In the genomic region with DNA sequence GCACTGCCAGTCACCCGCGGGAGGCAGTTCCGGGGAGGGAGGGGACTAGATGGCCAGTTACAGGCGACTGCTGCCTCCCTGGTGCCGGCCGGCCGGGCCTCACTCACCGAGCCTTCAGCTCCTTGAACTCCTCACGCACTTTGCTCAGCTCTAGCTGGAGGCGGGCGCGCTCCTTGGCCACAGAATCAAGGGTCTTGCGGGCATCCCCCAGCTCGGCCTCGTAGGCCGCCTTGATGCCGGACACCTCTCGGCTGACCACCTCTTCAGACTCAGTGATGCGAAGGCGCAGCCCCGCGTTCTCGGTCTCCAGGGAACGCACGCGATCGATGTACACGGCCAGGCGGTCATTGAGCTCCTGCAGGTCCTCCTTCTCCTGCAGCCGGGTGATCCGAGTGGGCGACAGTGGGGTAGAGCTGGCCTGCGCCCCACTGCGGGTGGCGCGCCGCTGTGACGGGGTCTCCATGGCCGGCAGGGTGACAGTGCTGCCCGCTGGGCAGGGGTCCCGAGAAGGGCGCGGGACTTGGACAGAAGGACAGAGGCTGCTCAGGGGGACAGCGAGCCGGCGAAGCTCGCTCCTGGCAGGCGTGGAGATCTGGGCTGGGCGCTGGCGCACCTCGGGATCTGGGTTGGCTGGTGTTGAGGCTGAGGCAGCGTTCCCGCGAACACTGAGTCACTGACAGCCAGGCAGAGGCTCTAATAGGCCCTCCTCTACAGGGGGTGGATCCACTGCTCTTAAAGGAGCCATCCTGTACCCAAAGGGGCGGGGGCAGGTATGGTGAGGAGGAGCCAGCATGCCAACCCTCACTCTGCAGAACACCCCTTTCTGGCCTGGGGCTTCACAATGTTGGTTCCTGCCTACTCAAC, we compare ENCODE assay signal across 8 mouse cellular contexts. TPM values are rescaled to one million over a fixed set of nuclear protein-coding genes. Genes with fewer than 3 reads are reported as not detected.
DNase-seq lines count a peak whose midpoint lies in the region; ATAC-seq lines count a peak whose summit lies in the region.

No protein-coding gene starts in this region.

- peaks cover 50% of the 10 kb centered on the region for H3K27me3 ChIP-seq in hindbrain, embryonic 10.5 days (ENCODE audit: insufficient read depth, poor library complexity, severe bottlenecking)
- no peaks in the 10 kb centered on the region for H3K27me3 ChIP-seq in lung, embryonic 15.5 days

- DNase-seq in T-cell, adult 2 months (ENCODE audit: low spot score): peak; percentile 70
- peak; percentile 94 for DNase-seq in cerebellum, adult 9-11 months
- DNase-seq in frontal cortex, adult 2 months (ENCODE audit: extremely low spot score in 1 of 2, low spot score in 1 of 2): peak; percentile 87 to 95
- DNase-seq in hindbrain, embryonic 10.5 days (ENCODE audit: low spot score): peak; percentile 61
- peak; percentile 94 for DNase-seq in layer of hippocampus, adult 9-11 months
- peak; percentile 78 for DNase-seq in ovary, postnatal 10 days (ENCODE audit: low spot score)
- peak; percentile 87 for DNase-seq in urinary bladder, adult 2 months (ENCODE audit: low spot score)

- H3K9me3 ChIP-seq in hindbrain, embryonic 10.5 days: no peaks in the 10 kb centered on the region
- no peaks in the 10 kb centered on the region for H3K9me3 ChIP-seq in lung, embryonic 15.5 days

- peak overlapping the region; percentile 82 for H3K27ac ChIP-seq in hindbrain, embryonic 10.5 days
- peak overlapping the region; percentile 84 for H3K27ac ChIP-seq in lung, embryonic 15.5 days

- peaks cover 53% of the 10 kb centered on the region for H3K4me1 ChIP-seq in hindbrain, embryonic 10.5 days (replicated peaks)
- H3K4me1 ChIP-seq in lung, embryonic 15.5 days: peaks cover 42% of the 10 kb centered on the region

- WGBS in hindbrain, embryonic 10.5 days: under 1% methylated on average over 55 of the region's 55 CpGs
- under 1% methylated on average over 55 of the region's 55 CpGs for WGBS in lung, embryonic 15.5 days

- H3K9ac ChIP-seq in lung, embryonic 15.5 days: peak overlapping the region; percentile 90

- peak overlapping the region; percentile 76 for H3K4me3 ChIP-seq in hindbrain, embryonic 10.5 days
- H3K4me3 ChIP-seq in lung, embryonic 15.5 days: peak overlapping the region; percentile 75

- H3K4me2 ChIP-seq in lung, embryonic 15.5 days: peak overlapping the region; percentile 98

- peak; percentile 90 for ATAC-seq in lung, embryonic 15.5 days (ENCODE audit: borderline replicate concordance, extremely low read depth, low FRiP score, low TSS enrichment)

- H3K36me3 ChIP-seq in hindbrain, embryonic 10.5 days: no peaks in the 10 kb centered on the region
- H3K36me3 ChIP-seq in lung, embryonic 15.5 days: 0 out of 2 replicates have a peak, but pooled peaks cover 3% of the 10 kb centered on the region

RNA-seq across cellular contexts. Expression of a gene that starts 6.9 kb away (rescaled TPM):
- polyA plus RNA-seq in frontal cortex, adult 2 months (2012; rRNA removed): 52.5 and 53.9 TPM in 2 replicates
- polyA plus RNA-seq in hindbrain, embryonic 10.5 days (2016; fragmentation: Nextera tagmentation; extraction: Ambion mirVana): 13.4 and 24.0 TPM in 2 replicates
- polyA plus RNA-seq in lung, embryonic 15.5 days (2015; fragmentation: Nextera tagmentation; extraction: Ambion mirVana): 111 and 121 TPM in 2 replicates
- polyA plus RNA-seq in urinary bladder, adult 2 months (2012; rRNA removed): 171 and 182 TPM in 2 replicates

RNA-seq across cellular contexts. Expression of a gene that starts 29.3 kb away (rescaled TPM):
- polyA plus RNA-seq in frontal cortex, adult 2 months (2012; rRNA removed): 4.5 and 4.7 TPM in 2 replicates
- 30.7 and 31.0 TPM in 2 replicates for polyA plus RNA-seq in hindbrain, embryonic 10.5 days (2016; fragmentation: Nextera tagmentation; extraction: Ambion mirVana)
- 15.8 and 16.8 TPM in 2 replicates for polyA plus RNA-seq in lung, embryonic 15.5 days (2015; fragmentation: Nextera tagmentation; extraction: Ambion mirVana)
- polyA plus RNA-seq in urinary bladder, adult 2 months (2012; rRNA removed): 1.7 and 1.8 TPM in 2 replicates

RNA-seq across cellular contexts. Expression of a gene that starts 41.9 kb away (rescaled TPM):
- polyA plus RNA-seq in frontal cortex, adult 2 months (2012; rRNA removed): 66.2 and 70.8 TPM in 2 replicates
- polyA plus RNA-seq in hindbrain, embryonic 10.5 days (2016; fragmentation: Nextera tagmentation; extraction: Ambion mirVana): 3.8 and 8.6 TPM in 2 replicates
- 4.5 and 5.3 TPM in 2 replicates for polyA plus RNA-seq in lung, embryonic 15.5 days (2015; fragmentation: Nextera tagmentation; extraction: Ambion mirVana)
- 63.2 and 63.3 TPM in 2 replicates for polyA plus RNA-seq in urinary bladder, adult 2 months (2012; rRNA removed)

RNA-seq across cellular contexts. Expression of a gene that starts 45.2 kb away (rescaled TPM):
- polyA plus RNA-seq in frontal cortex, adult 2 months (2012; rRNA removed): 0.40 and 0.67 TPM in 2 replicates
- 2.1 and 2.9 TPM in 2 replicates for polyA plus RNA-seq in hindbrain, embryonic 10.5 days (2016; fragmentation: Nextera tagmentation; extraction: Ambion mirVana)
- polyA plus RNA-seq in lung, embryonic 15.5 days (2015; fragmentation: Nextera tagmentation; extraction: Ambion mirVana): 33.1 and 36.4 TPM in 2 replicates
- 135 and 174 TPM in 2 replicates for polyA plus RNA-seq in urinary bladder, adult 2 months (2012; rRNA removed)

RNA-seq across cellular contexts. Expression of a gene that starts 50.0 kb away (rescaled TPM):
- polyA plus RNA-seq in frontal cortex, adult 2 months (2012; rRNA removed): 110 and 131 TPM in 2 replicates
- 173 and 180 TPM in 2 replicates for polyA plus RNA-seq in hindbrain, embryonic 10.5 days (2016; fragmentation: Nextera tagmentation; extraction: Ambion mirVana)
- 165 and 178 TPM in 2 replicates for polyA plus RNA-seq in lung, embryonic 15.5 days (2015; fragmentation: Nextera tagmentation; extraction: Ambion mirVana)
- polyA plus RNA-seq in urinary bladder, adult 2 months (2012; rRNA removed): 124 and 134 TPM in 2 replicates

Comparison
In these comparisons a context has a peak if more than half of its experiments do, and no peak if none do; other contexts are left out.
1. Peak in every context shown above with its lines: DNase-seq, ATAC-seq, H3K4me3 ChIP-seq and H3K27ac ChIP-seq.